Mouse (Mus musculus): ENCODE data around the gene Tnni3. TPM values are rescaled to one million over a fixed set of nuclear protein-coding genes. Genes with fewer than 3 reads are reported as not detected.
"Not testable (repeated sequence)": the region's sequence is repeated elsewhere in the genome, so short reads cannot be mapped to it uniquely, and the experiment has no call there.

Tnni3 gene
- polyA plus RNA-seq, 1 experiment from 2014 or later, result 2.2 TPM

- Histone ChIP-seq H3K27ac (no peak overlapping the region), H3K27me3 (no peaks in the 10 kb centered on the region; the same call in none of the 2 replicates), H3K9me3 (replicated peaks) (no peaks in the 10 kb centered on the region), H3K4me2 (replicated peaks) (no peak overlapping the region), H3K4me3 (no peak overlapping the region), H3K9ac (no peak overlapping the region), H3K36me3 (peaks cover 31% of the 10 kb centered on the region), H3K4me1 (peaks cover 4% of the 10 kb centered on the region)
- WGBS, result 53% methylated on average over 4 of the region's 4 CpGs
- no peak for ATAC-seq (ENCODE audit: low FRiP score)
Measured at GRCm38 (mm10) chr7:4537181-4537580, 13.2 kb upstream of the Tnni3 start.

GRCm38 (mm10) chr7:4536369-4536768, 12.3 kb upstream of the Tnni3 start:
- H3K27me3 ChIP-seq, result peaks cover 6% of the 10 kb centered on the region
- peaks cover 23% of the 10 kb centered on the region for H3K36me3 ChIP-seq
- no peak overlapping the region for H3K27ac ChIP-seq
- 74% methylated on average over 4 of the region's 4 CpGs for WGBS
- H3K9ac ChIP-seq, result no peak overlapping the region
- ATAC-seq (ENCODE audit: low FRiP score), result no peak
- H3K4me2 ChIP-seq (replicated peaks), result no peak overlapping the region
- H3K9me3 ChIP-seq (replicated peaks), result no peaks in the 10 kb centered on the region
- no peak overlapping the region for H3K4me3 ChIP-seq
- H3K4me1 ChIP-seq, result peaks cover 7% of the 10 kb centered on the region

GRCm38 (mm10) chr7:4532005-4532729, 8.1 kb upstream of the Tnni3 start, which contains the start of gene Dnaaf3:
Gene Dnaaf3, minus strand, starts transcription at chr7:4532453.
- Histone ChIP-seq H3K9me3 (replicated peaks) (no peaks in the 10 kb centered on the region), H3K27me3 (peaks cover 23% of the 10 kb centered on the region; the same call in 1 of the 2 replicates), H3K9ac (0 out of 2 replicates have a peak within 1 kb of the TSS, but pooled peaks have one; percentile 13), H3K27ac (no peak within 1 kb of the TSS), H3K4me2 (replicated peaks) (peak within 1 kb of the TSS; percentile 53), H3K4me3 (peak within 1 kb of the TSS; percentile 32), H3K36me3 (no peaks in the 10 kb centered on the region), H3K4me1 (peaks cover 9% of the 10 kb centered on the region)
- ATAC-seq (ENCODE audit: low FRiP score), result peak; percentile 84
- 2% methylated on average over 28 of the region's 28 CpGs for WGBS

DNA sequence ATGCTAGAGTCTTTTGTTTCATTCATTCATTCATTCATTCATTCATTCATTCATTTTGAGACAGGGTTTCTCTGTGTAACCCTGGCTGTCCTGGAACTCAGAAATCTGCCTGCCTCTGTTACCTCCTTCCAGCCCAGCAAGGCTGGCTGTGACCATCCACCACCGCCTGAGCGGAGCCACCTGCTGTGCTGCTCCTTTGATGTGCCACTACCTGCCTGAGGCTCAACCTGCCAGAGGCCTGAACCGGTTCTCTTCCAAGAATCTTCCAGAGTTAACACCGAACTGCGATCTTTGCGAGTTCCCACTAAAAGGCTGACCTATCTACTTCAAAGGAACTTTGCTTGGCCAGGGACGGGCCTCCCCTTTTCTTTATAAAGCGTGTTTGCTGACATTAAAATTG, 6.1 kb upstream of the Tnni3 start:
- Histone ChIP-seq H3K4me1 (peaks cover 16% of the 10 kb centered on the region), H3K27me3 (peaks cover 27% of the 10 kb centered on the region; the same call in 1 of the 2 replicates)
- WGBS, result 52% methylated on average over 8 of the region's 8 CpGs

DNA sequence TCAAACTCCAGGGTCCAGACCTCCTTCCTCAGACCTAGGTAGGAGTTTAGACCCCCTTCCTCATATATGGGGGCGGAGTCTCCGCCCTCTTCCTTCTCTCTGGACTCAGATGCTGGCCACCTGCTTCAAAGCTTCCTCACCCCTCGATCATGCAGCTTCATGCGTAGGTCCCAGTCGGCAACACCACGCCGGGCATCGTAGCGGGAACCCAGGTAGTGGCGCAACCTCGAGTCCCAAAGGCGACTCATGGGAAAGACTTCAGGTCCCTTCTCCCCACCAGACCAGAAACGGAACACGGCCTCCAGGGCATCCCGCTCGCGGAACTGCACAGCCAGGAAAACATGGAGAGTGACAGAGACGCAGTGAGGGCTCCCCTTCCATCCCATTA, 3.3 kb upstream of the Tnni3 start:
- peaks cover 33% of the 10 kb centered on the region for H3K27me3 ChIP-seq
- peak overlapping the region; percentile 52 for H3K4me2 ChIP-seq (replicated peaks)
- H3K4me3 ChIP-seq, result no peak overlapping the region
- H3K36me3 ChIP-seq, result no peaks in the 10 kb centered on the region
- H3K27ac ChIP-seq, result no peak overlapping the region
- WGBS, result 37% methylated on average over 18 of the region's 18 CpGs
- H3K9ac ChIP-seq, result no peak overlapping the region
- peaks cover 13% of the 10 kb centered on the region for H3K4me1 ChIP-seq
- peak; percentile 3; the same call in 1 of the 2 replicates for ATAC-seq (ENCODE audit: low FRiP score)
- no peaks in the 10 kb centered on the region for H3K9me3 ChIP-seq (replicated peaks)

More for the DNA sequence above, 6.1 kb upstream of the Tnni3 start:
- H3K27ac ChIP-seq; H3K9me3 ChIP-seq (replicated peaks); H3K9ac ChIP-seq; ATAC-seq (ENCODE audit: low FRiP score); H3K4me2 ChIP-seq (replicated peaks); H3K36me3 ChIP-seq; H3K4me3 ChIP-seq: not testable (repeated sequence)

DNA sequence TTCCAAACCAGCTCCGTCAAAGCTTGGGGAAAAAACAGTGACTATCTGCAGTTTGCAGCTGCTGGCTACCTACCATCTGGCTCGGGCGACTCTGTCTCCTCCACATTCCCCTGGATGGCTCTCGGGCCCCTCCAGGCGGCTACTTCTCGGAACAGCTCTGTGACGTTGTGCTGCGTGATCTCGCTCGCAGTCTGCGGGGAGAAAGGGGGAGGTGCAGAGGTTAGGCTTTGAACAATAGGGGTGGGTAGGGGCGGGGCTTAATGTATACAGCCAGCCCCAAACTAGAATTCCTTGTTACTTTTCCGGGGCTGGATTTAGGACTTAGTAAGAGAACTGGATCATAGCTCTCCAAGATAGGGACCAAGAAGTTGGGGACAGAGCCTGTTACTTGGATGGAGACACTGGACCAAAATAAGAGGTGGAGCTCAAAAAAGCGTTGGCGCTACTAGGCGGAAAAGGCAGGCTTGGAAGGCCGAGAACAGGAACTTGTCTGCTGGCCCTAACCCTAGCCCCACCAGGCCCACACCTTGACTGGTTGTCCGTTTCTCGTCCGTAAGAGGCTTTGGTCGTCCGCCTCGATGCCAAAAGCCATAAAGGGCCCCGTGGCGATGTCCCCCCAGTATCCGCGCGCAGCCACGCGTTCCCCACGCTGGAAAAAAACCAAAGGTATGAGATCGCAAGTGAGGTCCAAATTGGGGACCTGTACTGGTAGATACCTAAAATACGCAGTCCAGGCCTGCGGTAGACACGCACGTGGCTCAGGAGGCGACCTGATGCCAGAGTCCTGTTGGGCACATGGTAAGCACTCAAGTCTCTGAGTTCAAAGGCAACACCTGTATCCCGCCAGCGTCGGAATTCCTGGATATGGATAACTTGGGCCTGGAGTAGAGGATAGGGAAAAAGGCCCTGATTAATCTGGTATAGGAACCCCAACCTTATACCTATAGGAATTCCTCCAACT, 2.6 kb upstream of the Tnni3 start:
- Histone ChIP-seq H3K27me3 (peaks cover 36% of the 10 kb centered on the region), H3K4me3 (peak overlapping the region; percentile 25), H3K27ac (no peak overlapping the region), H3K9ac (peak overlapping the region; percentile 41; the same call in 1 of the 2 replicates), H3K9me3 (replicated peaks) (no peaks in the 10 kb centered on the region), H3K4me2 (replicated peaks) (peak overlapping the region; percentile 52), H3K36me3 (no peaks in the 10 kb centered on the region), H3K4me1 (peaks cover 10% of the 10 kb centered on the region)
- ATAC-seq (ENCODE audit: low FRiP score), result peak; percentile 89
- WGBS, result 24% methylated on average over 40 of the region's 40 CpGs

DNA sequence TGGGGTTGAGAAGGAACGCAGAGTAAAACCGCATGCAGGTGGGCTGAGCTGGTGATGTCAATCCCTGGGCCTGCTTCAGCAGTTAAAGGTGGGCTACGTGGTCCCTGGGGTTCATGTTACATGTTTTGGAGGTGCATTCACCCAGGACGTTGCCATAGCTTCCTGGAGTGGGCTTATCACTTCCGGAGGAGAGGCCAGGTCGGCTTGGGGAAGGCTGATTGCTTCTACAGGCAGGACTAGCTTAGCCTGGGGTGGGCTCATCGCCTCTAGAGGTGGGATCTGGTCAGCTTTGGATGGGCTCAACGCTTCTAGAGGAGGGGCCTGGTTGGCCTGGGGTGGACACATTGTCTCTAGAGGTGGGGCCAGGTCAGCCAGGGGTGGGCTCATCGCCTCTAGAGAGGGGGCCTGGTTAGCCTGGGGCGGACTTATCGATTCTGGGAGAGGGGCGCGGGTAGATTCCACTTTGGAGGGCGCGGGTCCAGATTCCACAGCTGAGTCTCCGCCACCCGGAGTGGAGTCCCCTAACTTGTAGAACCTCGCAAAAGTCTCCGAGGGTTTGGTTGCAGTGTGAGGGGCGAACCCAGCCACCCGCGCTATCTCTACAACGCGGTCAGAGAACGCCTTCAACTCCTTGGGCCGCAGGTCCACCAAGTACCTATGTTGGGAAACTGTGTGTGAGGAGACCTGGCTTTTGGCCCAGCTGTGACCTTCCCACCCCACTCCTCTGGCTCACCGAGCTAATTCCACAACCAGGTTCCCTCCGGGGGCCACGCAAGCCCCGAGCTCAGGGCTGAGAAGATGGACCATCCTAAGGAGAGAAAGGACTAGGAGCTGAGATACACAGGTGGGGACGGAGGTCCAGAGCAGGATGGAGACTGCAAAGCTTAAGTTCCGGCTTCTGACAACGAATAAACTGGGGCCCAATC, 561 bp downstream of the Tnni3 start:
- H3K27ac ChIP-seq, result no peak overlapping the region
- peaks cover 47% of the 10 kb centered on the region for H3K27me3 ChIP-seq
- WGBS, result 92% methylated on average over 33 of the region's 33 CpGs
- no peak overlapping the region for H3K9ac ChIP-seq
- no peaks in the 10 kb centered on the region for H3K36me3 ChIP-seq
- peaks cover 20% of the 10 kb centered on the region for H3K4me1 ChIP-seq
- no peak overlapping the region for H3K4me3 ChIP-seq
- no peak overlapping the region for H3K4me2 ChIP-seq (replicated peaks)
- ATAC-seq (ENCODE audit: low FRiP score), result no peak
- H3K9me3 ChIP-seq (replicated peaks), result no peaks in the 10 kb centered on the region

- H3K4me1 ChIP-seq, result peaks cover 19% of the 10 kb centered on the region
- H3K27me3 ChIP-seq, result peaks cover 38% of the 10 kb centered on the region
- no peaks in the 10 kb centered on the region for H3K9me3 ChIP-seq (replicated peaks)
- H3K36me3 ChIP-seq, result no peaks in the 10 kb centered on the region
- 77% methylated on average over 6 of the region's 6 CpGs for WGBS
- no peak for ATAC-seq (ENCODE audit: low FRiP score)
- H3K27ac ChIP-seq, result no peak overlapping the region
- H3K4me2 ChIP-seq (replicated peaks), result no peak overlapping the region
- no peak overlapping the region for H3K4me3 ChIP-seq
- H3K9ac ChIP-seq, result no peak overlapping the region
Measured at GRCm38 (mm10) chr7:4522292-4522691, 1.7 kb downstream of the Tnni3 start.

DNA sequence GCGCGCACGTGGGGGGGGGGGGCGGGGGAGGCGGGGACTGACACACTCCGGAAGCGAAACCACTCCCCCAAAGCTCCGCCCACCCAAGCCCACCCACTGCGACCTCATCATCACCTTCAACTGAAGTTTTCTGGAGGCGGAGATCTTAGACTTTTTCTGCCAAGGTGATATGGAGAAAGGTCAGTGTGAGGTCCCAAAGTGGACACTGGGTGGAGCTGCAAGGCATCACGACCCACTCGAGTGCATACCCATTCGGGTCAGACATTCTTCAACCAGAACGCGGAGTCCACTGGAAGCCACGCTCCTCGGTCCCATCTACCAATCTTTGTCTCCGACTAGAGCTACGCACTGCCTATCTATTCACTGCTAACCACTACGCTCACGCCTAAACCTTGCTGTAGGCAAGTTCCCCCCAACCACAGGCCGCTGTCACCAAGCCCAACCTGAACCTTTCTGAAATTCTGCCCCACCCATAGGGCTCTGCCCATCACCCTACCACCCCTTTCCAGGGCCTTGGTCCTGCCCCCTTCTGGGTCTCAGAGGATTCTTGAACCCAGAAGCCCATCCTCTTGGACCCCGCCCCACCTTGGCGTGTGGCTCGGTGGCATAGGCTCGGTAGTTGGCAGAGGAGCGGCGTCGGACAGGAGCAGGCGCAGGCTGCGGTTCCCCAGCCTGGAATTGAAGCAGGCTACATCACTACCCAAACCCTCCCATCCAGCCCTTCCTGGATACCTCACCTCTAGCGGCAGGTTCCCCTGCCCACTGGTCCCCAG, 2.6 kb downstream of the Tnni3 start:
- peak overlapping the region; percentile 51 for H3K4me2 ChIP-seq (replicated peaks)
- no peak for ATAC-seq (ENCODE audit: low FRiP score)
- H3K36me3 ChIP-seq, result no peaks in the 10 kb centered on the region
- H3K9ac ChIP-seq, result no peak overlapping the region
- H3K9me3 ChIP-seq (replicated peaks), result no peaks in the 10 kb centered on the region
- peaks cover 32% of the 10 kb centered on the region for H3K27me3 ChIP-seq
- H3K4me1 ChIP-seq, result peaks cover 18% of the 10 kb centered on the region
- H3K27ac ChIP-seq, result no peak overlapping the region
- 34% methylated on average over 32 of the region's 32 CpGs for WGBS
- peak overlapping the region; percentile 18; the same call in 1 of the 2 replicates for H3K4me3 ChIP-seq

- ATAC-seq (ENCODE audit: low FRiP score), result no peak
Measured at GRCm38 (mm10) chr7:4518487-4518886, 5.5 kb downstream of the Tnni3 start.

More at GRCm38 (mm10) chr7:4518487-4518886, 5.5 kb downstream of the Tnni3 start:
- peaks cover 32% of the 10 kb centered on the region for H3K27me3 ChIP-seq
- H3K9ac ChIP-seq, result no peak overlapping the region
- H3K4me1 ChIP-seq, result peaks cover 29% of the 10 kb centered on the region
- no peak overlapping the region for H3K4me2 ChIP-seq (replicated peaks)
- H3K9me3 ChIP-seq (replicated peaks), result no peaks in the 10 kb centered on the region
- H3K36me3 ChIP-seq, result no peaks in the 10 kb centered on the region
- H3K4me3 ChIP-seq, result no peak overlapping the region
- WGBS, result 68% methylated on average over 1 of the region's 1 CpGs
- H3K27ac ChIP-seq, result no peak overlapping the region

Measured in hindbrain, embryonic 12.5 days (tissue).